Mouse (Mus musculus) E14TG2a.4 (cell line): ENCODE data around the gene Dock8.

Source experiments
- CTCF ChIP-seq: conservative IDR thresholded peaks from 2 replicates; pipeline ENCODE4 v1.5.1; 2014; ENCODE audit warnings: low read length
- NANOG ChIP-seq: IDR thresholded peaks from 2 replicates; pipeline ENCODE4 v1.6.1; 2014; ENCODE audit warnings: borderline replicate concordance, low read length, mixed read lengths
- POU5F1 ChIP-seq: IDR thresholded peaks from 2 replicates; pipeline ENCODE4 v1.6.1; 2014; ENCODE audit warnings: low read length, borderline replicate concordance

DNA sequence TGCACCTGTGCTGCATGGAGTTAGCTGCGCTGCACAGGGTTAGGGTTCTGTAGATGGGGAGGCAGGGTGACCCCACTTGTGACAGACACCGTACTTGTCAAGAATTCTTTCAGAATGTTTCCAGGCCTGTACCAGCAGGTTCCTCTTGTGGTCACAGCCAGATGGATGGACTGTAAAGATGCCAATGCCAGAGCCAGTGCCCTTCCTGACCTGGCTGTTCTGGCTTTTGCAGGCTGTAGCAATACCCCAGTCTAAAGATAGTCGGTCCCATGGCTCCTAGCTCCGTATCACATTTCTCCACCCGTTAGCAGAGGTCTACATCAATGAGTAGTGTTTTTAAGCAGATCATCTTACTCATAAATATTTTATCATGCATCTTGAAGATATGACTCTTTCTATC lies 124.1 kb downstream of the Dock8 start:
- TF ChIP-seq CTCF (no peak), POU5F1 (no peak), NANOG (no peak)
